Mouse (Mus musculus): ENCODE data around the gene 2610528J11Rik. TPM values are rescaled to one million over a fixed set of nuclear protein-coding genes. Genes with fewer than 3 reads are reported as not detected.
A peak's percentile ranks its signal among the peaks of the same experiment; 100 is the strongest.

Gene 2610528J11Rik
- polyA plus RNA-seq, 1 experiment from 2014 or later = not detected

GRCm38 (mm10) chr4:118576097-118576496 is 49.3 kb downstream of the 2610528J11Rik start:
- Histone ChIP-seq H3K4me3 (no peak overlapping the region), H3K36me3 (no peaks in the 10 kb centered on the region), H3K4me2 (replicated peaks) (no peak overlapping the region), H3K9ac (replicated peaks) (no peak overlapping the region), H3K4me1 (no peaks in the 10 kb centered on the region), H3K9me3 (no peaks in the 10 kb centered on the region), H3K27ac (replicated peaks) (no peak overlapping the region), H3K27me3 (no peaks in the 10 kb centered on the region)
- ATAC-seq (replicated peaks) = peak; percentile 46
- 8% methylated on average over 6 of the region's 6 CpGs for WGBS

DNA sequence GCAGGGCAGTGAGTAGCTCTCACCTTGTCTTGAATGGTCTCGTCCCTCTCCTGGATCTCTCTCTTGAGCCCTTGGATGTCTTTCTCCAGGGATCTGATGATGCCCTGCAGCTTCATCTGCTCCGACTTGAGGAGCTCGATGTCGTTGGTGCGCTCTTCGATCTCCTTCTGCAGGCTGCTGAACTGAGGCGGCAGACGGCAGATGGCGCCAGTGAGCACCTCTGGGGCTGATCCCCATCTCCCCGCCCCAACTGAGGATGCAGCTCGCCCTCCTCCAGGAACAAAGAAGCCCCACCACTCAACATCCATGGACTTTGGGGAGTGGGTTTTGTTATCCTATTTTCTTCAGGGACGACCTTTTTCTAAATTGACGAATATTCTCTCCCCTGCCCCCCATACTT is 52.5 kb downstream of the 2610528J11Rik start:
- WGBS = 49% methylated on average over 13 of the region's 13 CpGs
- no peak for ATAC-seq (replicated peaks)
- H3K4me1 ChIP-seq = no peaks in the 10 kb centered on the region
- H3K36me3 ChIP-seq = no peaks in the 10 kb centered on the region
- no peak overlapping the region for H3K4me2 ChIP-seq (replicated peaks)
- no peak overlapping the region for H3K9ac ChIP-seq (replicated peaks)
- no peak overlapping the region for H3K27ac ChIP-seq (replicated peaks)
- H3K4me3 ChIP-seq = no peak overlapping the region
- no peaks in the 10 kb centered on the region for H3K27me3 ChIP-seq
- H3K9me3 ChIP-seq = no peaks in the 10 kb centered on the region

Other genes with a start within 250 kb of the 2610528J11Rik start
- 75.9 and 76.1 TPM in 2 replicates for gene Ptprf, start 235.6 kb upstream of the 2610528J11Rik start, polyA plus RNA-seq (2015; fragmentation: Nextera tagmentation; extraction: Ambion mirVana)
- 10.9 and 12.7 TPM in 2 replicates for gene Szt2, start 117.7 kb upstream of the 2610528J11Rik start, polyA plus RNA-seq (2015; fragmentation: Nextera tagmentation; extraction: Ambion mirVana)
- gene Med8, start 117.7 kb upstream of the 2610528J11Rik start, polyA plus RNA-seq (2015; fragmentation: Nextera tagmentation; extraction: Ambion mirVana) = 115 and 122 TPM in 2 replicates
- 21.3 and 21.4 TPM in 2 replicates for gene Elovl1, start 98.9 kb upstream of the 2610528J11Rik start, polyA plus RNA-seq (2015; fragmentation: Nextera tagmentation; extraction: Ambion mirVana)
- 123 and 130 TPM in 2 replicates for gene Cdc20, start 89.6 kb upstream of the 2610528J11Rik start, polyA plus RNA-seq (2015; fragmentation: Nextera tagmentation; extraction: Ambion mirVana)
- 0.08 and 0.09 TPM in 2 replicates for gene Mpl, start 69.5 kb upstream of the 2610528J11Rik start, polyA plus RNA-seq (2015; fragmentation: Nextera tagmentation; extraction: Ambion mirVana)
- 12.3 and 14.0 TPM in 2 replicates for gene Tie1, start 36.9 kb upstream of the 2610528J11Rik start, polyA plus RNA-seq (2015; fragmentation: Nextera tagmentation; extraction: Ambion mirVana)
- 0.09 and 0.27 TPM in 2 replicates for gene Tmem125, start 17.0 kb downstream of the 2610528J11Rik start, polyA plus RNA-seq (2015; fragmentation: Nextera tagmentation; extraction: Ambion mirVana)
- gene Cfap57, start 93.8 kb downstream of the 2610528J11Rik start, polyA plus RNA-seq (2015; fragmentation: Nextera tagmentation; extraction: Ambion mirVana) = 0.52 and 0.73 TPM in 2 replicates
- 140 and 150 TPM in 2 replicates for gene Ebna1bp2, start 93.8 kb downstream of the 2610528J11Rik start, polyA plus RNA-seq (2015; fragmentation: Nextera tagmentation; extraction: Ambion mirVana)
- gene Olfr62, start 132.0 kb downstream of the 2610528J11Rik start, polyA plus RNA-seq (2015; fragmentation: Nextera tagmentation; extraction: Ambion mirVana) = not detected in 2 replicates
- gene Olfr1342, start 165.8 kb downstream of the 2610528J11Rik start, polyA plus RNA-seq (2015; fragmentation: Nextera tagmentation; extraction: Ambion mirVana) = 0.06 TPM in 1 of 2 replicates, not detected in the other
- not detected in 2 replicates for gene Olfr1341, start 176.5 kb downstream of the 2610528J11Rik start, polyA plus RNA-seq (2015; fragmentation: Nextera tagmentation; extraction: Ambion mirVana)
- not detected in 2 replicates for gene Olfr1340, start 193.1 kb downstream of the 2610528J11Rik start, polyA plus RNA-seq (2015; fragmentation: Nextera tagmentation; extraction: Ambion mirVana)
- gene Olfr1339, start 205.2 kb downstream of the 2610528J11Rik start, polyA plus RNA-seq (2015; fragmentation: Nextera tagmentation; extraction: Ambion mirVana) = not detected in 2 replicates
- gene Olfr1338, start 231.7 kb downstream of the 2610528J11Rik start, polyA plus RNA-seq (2015; fragmentation: Nextera tagmentation; extraction: Ambion mirVana) = not detected in 2 replicates